ENCODE assay signal across 9 mouse cellular contexts in the genomic region with DNA sequence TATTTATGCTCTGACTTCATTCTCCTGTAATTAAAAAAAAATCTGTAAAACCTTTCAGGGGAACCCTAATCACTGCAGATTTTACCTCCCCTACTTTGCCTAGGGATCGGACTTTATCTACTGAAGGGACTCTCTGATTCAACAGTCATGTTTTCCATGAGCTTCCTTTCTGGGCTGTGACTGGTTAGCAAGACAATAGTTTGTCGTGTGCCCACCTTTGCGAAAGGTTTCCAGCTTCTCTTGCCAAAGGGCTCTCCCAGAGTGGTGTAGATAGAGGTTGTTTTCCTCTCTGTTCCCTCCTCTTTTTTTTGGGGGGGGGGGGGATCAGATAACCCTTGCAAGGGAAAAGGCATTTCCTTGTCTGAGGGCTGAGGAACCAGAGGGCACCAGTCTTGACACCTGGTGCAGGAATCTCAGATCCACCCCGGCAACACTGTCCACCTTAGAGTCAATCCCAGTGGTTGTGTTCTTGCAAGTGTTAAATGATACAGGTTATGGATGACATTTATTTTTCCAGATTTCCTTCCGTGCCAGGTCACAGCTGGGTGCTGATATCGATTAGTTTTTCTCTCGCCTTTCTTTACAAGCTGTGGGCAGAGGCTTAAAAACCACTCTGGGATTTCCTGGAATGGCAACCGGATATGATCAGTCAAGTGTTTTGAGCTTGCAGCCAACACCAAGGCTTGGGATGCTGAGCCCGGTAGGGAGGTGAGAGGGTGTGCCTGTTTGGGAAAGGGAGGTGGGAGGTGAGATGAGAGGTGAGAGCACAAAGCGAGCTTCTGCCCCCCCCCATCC. TPM values are rescaled to one million over a fixed set of nuclear protein-coding genes. Genes with fewer than 3 reads are reported as not detected.
A peak's percentile ranks its signal among the peaks of the same experiment; 100 is the strongest.
DNase-seq lines count a peak whose midpoint lies in the region; ATAC-seq and TF ChIP-seq lines count a peak whose summit lies in the region.
"Had no signal": no experiment of that assay in that cellular context is flagged by ENCODE, and none has a peak within 500 bp of the region (broad histone marks: within the 10 kb centered on the region; RNA-seq: fewer than 3 reads in every experiment).

No protein-coding gene starts in this region.

- H3K4me2 ChIP-seq in embryonic facial prominence, embryonic 14.5 days (ENCODE audit: low read depth, low read length) = peak overlapping the region; percentile 73

- no peak for TF ChIP-seq POLR2A in kidney, adult 2 months (IDR thresholded peaks at IDR 0.05; ENCODE audit: low read depth, low read length)
- no peak for TF ChIP-seq POLR2A in thymus, adult 2 months (IDR thresholded peaks at IDR 0.05; ENCODE audit: control insufficient read depth, extremely low read depth, insufficient read depth, low read length, poor library complexity)

- no peaks in the 10 kb centered on the region for H3K27me3 ChIP-seq in kidney, adult 2 months (replicated peaks; ENCODE audit: control insufficient read depth, insufficient read depth, low read length)
- no peaks in the 10 kb centered on the region for H3K27me3 ChIP-seq in embryonic facial prominence, embryonic 14.5 days (replicated peaks; ENCODE audit: control insufficient read depth, insufficient read depth, low read length)
- H3K27me3 ChIP-seq in limb, embryonic 10.5 days (ENCODE audit: low read depth, poor library complexity, severe bottlenecking) = no peaks in the 10 kb centered on the region
- peaks cover 20% of the 10 kb centered on the region for H3K27me3 ChIP-seq in thymus, adult 2 months (ENCODE audit: control insufficient read depth, insufficient read depth, low read length)

- peak overlapping the region; percentile 68 for H3K9ac ChIP-seq in embryonic facial prominence, embryonic 14.5 days (ENCODE audit: low read depth, low read length)

- H3K27ac ChIP-seq in kidney, adult 2 months (ENCODE audit: insufficient read depth, low read depth, low read length) = no peak overlapping the region
- H3K27ac ChIP-seq in embryonic facial prominence, embryonic 14.5 days (replicated peaks; ENCODE audit: low read depth, low read length) = no peak overlapping the region
- H3K27ac ChIP-seq in limb, embryonic 10.5 days = no peak overlapping the region
- no peak overlapping the region for H3K27ac ChIP-seq in thymus, adult 2 months (ENCODE audit: control insufficient read depth, insufficient read depth, low read length)

- no peaks in the 10 kb centered on the region for H3K36me3 ChIP-seq in kidney, adult 2 months (ENCODE audit: control insufficient read depth, insufficient read depth, low read length)
- H3K36me3 ChIP-seq in embryonic facial prominence, embryonic 14.5 days (ENCODE audit: control insufficient read depth, insufficient read depth, low read length) = no peaks in the 10 kb centered on the region
- H3K36me3 ChIP-seq in limb, embryonic 10.5 days = 0 out of 2 replicates have a peak, but pooled peaks cover 2% of the 10 kb centered on the region
- H3K36me3 ChIP-seq in thymus, adult 2 months (ENCODE audit: control insufficient read depth, insufficient read depth, low read length) = no peaks in the 10 kb centered on the region

- WGBS in kidney, adult 2 months = 44% methylated on average over 10 of the region's 10 CpGs
- WGBS in embryonic facial prominence, embryonic 14.5 days = 16% methylated on average over 10 of the region's 10 CpGs
- WGBS in limb, embryonic 10.5 days = 13% methylated on average over 10 of the region's 10 CpGs
- 19% methylated on average over 10 of the region's 10 CpGs for WGBS in thymus, adult 2 months

- peak overlapping the region; percentile 14; the same call in 1 of the 2 replicates for H3K4me3 ChIP-seq in kidney, adult 2 months (ENCODE audit: insufficient read depth, low read depth, low read length)
- H3K4me3 ChIP-seq in embryonic facial prominence, embryonic 14.5 days (ENCODE audit: low read depth, low read length) = peak overlapping the region; percentile 67
- peak overlapping the region; percentile 83 for H3K4me3 ChIP-seq in limb, embryonic 10.5 days
- H3K4me3 ChIP-seq in thymus, adult 2 months (ENCODE audit: control insufficient read depth, insufficient read depth, low read length) = no peak overlapping the region

- H3K4me1 ChIP-seq in kidney, adult 2 months (ENCODE audit: control insufficient read depth, insufficient read depth, low read length) = 0 out of 2 replicates have a peak, but pooled peaks cover 9% of the 10 kb centered on the region
- H3K4me1 ChIP-seq in embryonic facial prominence, embryonic 14.5 days (ENCODE audit: control insufficient read depth, insufficient read depth, low read length) = peaks cover 28% of the 10 kb centered on the region
- H3K4me1 ChIP-seq in limb, embryonic 10.5 days = peaks cover 33% of the 10 kb centered on the region
- H3K4me1 ChIP-seq in thymus, adult 2 months (replicated peaks; ENCODE audit: control insufficient read depth, insufficient read depth, low read length) = peaks cover 12% of the 10 kb centered on the region

- DNase-seq in kidney, adult 2 months = peak; percentile 26
- no peak for DNase-seq in kidney, postnatal 4 days
- peak; percentile 25 for DNase-seq in embryonic facial prominence, embryonic 14.5 days (ENCODE audit: low spot score)
- DNase-seq in limb, embryonic 10.5 days (ENCODE audit: low spot score) = no peak
- DNase-seq in neural tube, embryonic 10.5 days (ENCODE audit: extremely low spot score, low spot score) = peak; percentile 15
- DNase-seq in urinary bladder, postnatal 14 days (ENCODE audit: low spot score) = no peak
- no peak for DNase-seq in layer of hippocampus, adult 11-12 months (ENCODE audit: low spot score)
- no peak for DNase-seq in thymus, adult 2 months

- no peak for TF ChIP-seq CTCF in kidney, adult 2 months (conservative IDR thresholded peaks at IDR 0.05; ENCODE audit: insufficient read depth, insufficient read length, low read depth, low read length)
- no peak for TF ChIP-seq CTCF in thymus, adult 2 months (IDR thresholded peaks at IDR 0.05; ENCODE audit: borderline replicate concordance, control insufficient read depth, extremely low read depth, insufficient read depth, low read length, poor library complexity)

- no peaks in the 10 kb centered on the region for H3K9me3 ChIP-seq in embryonic facial prominence, embryonic 14.5 days (ENCODE audit: control insufficient read depth, low read length)
- no peaks in the 10 kb centered on the region for H3K9me3 ChIP-seq in limb, embryonic 10.5 days (replicated peaks)
- H3K9me3 ChIP-seq: G1E had no signal

- no peak for ATAC-seq in embryonic facial prominence, embryonic 14.5 days (ENCODE audit: low read depth)

RNA-seq across cellular contexts. Expression of a gene that starts 2.0 kb away (rescaled TPM):
- 4.1 and 4.3 TPM in 2 replicates for polyA plus RNA-seq in kidney, adult 2 months (2012; rRNA removed)
- polyA plus RNA-seq in embryonic facial prominence, embryonic 14.5 days (2014; fragmentation: Nextera tagmentation; extraction: Ambion mirVana) = 8.9 and 9.2 TPM in 2 replicates
- polyA plus RNA-seq in limb, embryonic 10.5 days (2016; fragmentation: Nextera tagmentation; extraction: Ambion mirVana) = 16.9 and 18.8 TPM in 2 replicates
- 2.0 and 2.3 TPM in 2 replicates for polyA plus RNA-seq in thymus, adult 2 months (2012; rRNA removed)

RNA-seq across cellular contexts. Expression of a gene that starts 2.1 kb away (rescaled TPM):
- 5.9 and 7.3 TPM in 2 replicates for polyA plus RNA-seq in kidney, adult 2 months (2012; rRNA removed)
- polyA plus RNA-seq in embryonic facial prominence, embryonic 14.5 days (2014; fragmentation: Nextera tagmentation; extraction: Ambion mirVana) = 35.7 and 36.6 TPM in 2 replicates
- 37.9 and 38.9 TPM in 2 replicates for polyA plus RNA-seq in limb, embryonic 10.5 days (2016; fragmentation: Nextera tagmentation; extraction: Ambion mirVana)
- polyA plus RNA-seq in thymus, adult 2 months (2012; rRNA removed) = 5.6 and 8.6 TPM in 2 replicates

Comparison
In these comparisons a context has a peak if more than half of its experiments do, and no peak if none do; other contexts are left out.
1. DNase-seq: peak in kidney, adult 2 months (single experiment), embryonic facial prominence, embryonic 14.5 days (single experiment) and neural tube, embryonic 10.5 days (single experiment); none in kidney, postnatal 4 days (0 of 2), limb, embryonic 10.5 days (single experiment), urinary bladder, postnatal 14 days (single experiment), layer of hippocampus, adult 11-12 months (single experiment) and thymus, adult 2 months (single experiment).